Mouse (Mus musculus) testis, adult 2 months (tissue): ENCODE data around the gene Casp3. TPM values are rescaled to one million over a fixed set of nuclear protein-coding genes. Genes with fewer than 3 reads are reported as not detected.

Experiments
- H3K27ac ChIP-seq: fragments of 200-500 bp; 2 replicates; pipeline ENCODE4 v1.5.1; 2012; ENCODE audit warnings: low read depth, low read length; ENCODE audit not compliant: control insufficient read depth, insufficient read depth
- H3K27me3 ChIP-seq: fragments of 200-500 bp; 2 replicates; pipeline ENCODE4 v1.6.1; 2012; ENCODE audit warnings: mild to moderate bottlenecking, low read length, moderate library complexity; ENCODE audit not compliant: control insufficient read depth, insufficient read depth
- H3K36me3 ChIP-seq: fragments of 200-500 bp; 2 replicates; pipeline ENCODE4 v1.6.1; 2012; ENCODE audit warnings: mild to moderate bottlenecking, low read length; ENCODE audit not compliant: control insufficient read depth, insufficient read depth
- H3K4me1 ChIP-seq: fragments of 200-500 bp; 2 replicates; pipeline ENCODE4 v1.6.1; 2012; ENCODE audit warnings: low read length; ENCODE audit not compliant: control insufficient read depth, insufficient read depth
- H3K4me3 ChIP-seq: fragments of 200-500 bp; 2 replicates; pipeline ENCODE4 v1.5.1; 2012; ENCODE audit warnings: low read depth, mild to moderate bottlenecking, low read length, moderate library complexity, mixed read lengths; ENCODE audit not compliant: control insufficient read depth
- CTCF ChIP-seq: fragments of 200-500 bp; IDR thresholded peaks from 2 replicates; pipeline ENCODE4 v1.5.1; 2012; ENCODE audit warnings: low read depth, mild to moderate bottlenecking, inconsistent platforms, low read length, moderate library complexity; ENCODE audit not compliant: control insufficient read depth, insufficient read depth, insufficient replicate concordance
- POLR2A ChIP-seq: fragments of 200-500 bp; IDR thresholded peaks from 2 replicates; pipeline ENCODE4 v1.6.1; 2012; ENCODE audit warnings: low read depth, mild to moderate bottlenecking, inconsistent platforms, low read length, moderate library complexity; ENCODE audit not compliant: control insufficient read depth
- polyA plus RNA-seq: library from polyadenylated mRNA; depleted of rRNA; stranded (reverse); fragments of >200 nt; gene quantifications from 2 replicates; pipeline ENCODE4 v1.2.3, GENCODE M21; 2012

Gene Casp3
- polyA plus RNA-seq, 1 experiment = 0.84 TPM

GRCm38 (mm10) chr8:46585576-46585975, 31.5 kb upstream of the Casp3 start:
- no peak for TF ChIP-seq POLR2A
- no peak for TF ChIP-seq CTCF
- Histone ChIP-seq H3K4me3 (no peak overlapping the region), H3K4me1 (no peaks in the 10 kb centered on the region), H3K36me3 (no peaks in the 10 kb centered on the region), H3K27me3 (no peaks in the 10 kb centered on the region), H3K27ac (no peak overlapping the region)

- Histone ChIP-seq H3K4me1 (no peaks in the 10 kb centered on the region), H3K27ac (no peak overlapping the region), H3K27me3 (no peaks in the 10 kb centered on the region), H3K36me3 (no peaks in the 10 kb centered on the region), H3K4me3 (no peak overlapping the region)
- no peak for TF ChIP-seq CTCF
- TF ChIP-seq POLR2A = no peak
Observed at GRCm38 (mm10) chr8:46587911-46588310, 29.2 kb upstream of the Casp3 start.

- Histone ChIP-seq H3K4me1 (no peaks in the 10 kb centered on the region), H3K27ac (no peak overlapping the region), H3K36me3 (no peaks in the 10 kb centered on the region), H3K27me3 (no peaks in the 10 kb centered on the region), H3K4me3 (no peak overlapping the region)
- TF ChIP-seq POLR2A (no peak), CTCF (no peak)
Observed at GRCm38 (mm10) chr8:46588663-46589062, 28.4 kb upstream of the Casp3 start.

GRCm38 (mm10) chr8:46593067-46593466, 24.0 kb upstream of the Casp3 start:
- no peak overlapping the region for H3K27ac ChIP-seq
- H3K4me3 ChIP-seq = no peak overlapping the region
- no peaks in the 10 kb centered on the region for H3K4me1 ChIP-seq
- H3K36me3 ChIP-seq = no peaks in the 10 kb centered on the region
- no peak for TF ChIP-seq CTCF
- TF ChIP-seq POLR2A = no peak
- H3K27me3 ChIP-seq = no peaks in the 10 kb centered on the region

GRCm38 (mm10) chr8:46593772-46594171, 23.3 kb upstream of the Casp3 start:
- Histone ChIP-seq H3K27me3 (no peaks in the 10 kb centered on the region), H3K27ac (no peak overlapping the region), H3K4me1 (no peaks in the 10 kb centered on the region), H3K4me3 (no peak overlapping the region), H3K36me3 (no peaks in the 10 kb centered on the region)
- TF ChIP-seq POLR2A (no peak), CTCF (no peak)

- Histone ChIP-seq H3K4me1 (no peaks in the 10 kb centered on the region), H3K27me3 (no peaks in the 10 kb centered on the region), H3K36me3 (no peaks in the 10 kb centered on the region), H3K27ac (no peak overlapping the region), H3K4me3 (no peak overlapping the region)
- TF ChIP-seq CTCF (no peak), POLR2A (no peak)
Observed at GRCm38 (mm10) chr8:46595593-46595992, 21.5 kb upstream of the Casp3 start.

- TF ChIP-seq CTCF (no peak), POLR2A (no peak)
- no peaks in the 10 kb centered on the region for H3K36me3 ChIP-seq
- no peak overlapping the region for H3K4me3 ChIP-seq
- no peaks in the 10 kb centered on the region for H3K27me3 ChIP-seq
- H3K4me1 ChIP-seq = no peaks in the 10 kb centered on the region
- H3K27ac ChIP-seq = no peak overlapping the region
Observed at GRCm38 (mm10) chr8:46596530-46596929, 20.6 kb upstream of the Casp3 start.

- no peaks in the 10 kb centered on the region for H3K36me3 ChIP-seq
- no peak overlapping the region for H3K4me3 ChIP-seq
- TF ChIP-seq CTCF = no peak
- TF ChIP-seq POLR2A = no peak
- H3K4me1 ChIP-seq = no peaks in the 10 kb centered on the region
- no peaks in the 10 kb centered on the region for H3K27me3 ChIP-seq
- no peak overlapping the region for H3K27ac ChIP-seq
Observed at GRCm38 (mm10) chr8:46597411-46597810, 19.7 kb upstream of the Casp3 start.
